Mouse (Mus musculus) lung, embryonic 16.5 days (tissue): ENCODE measurements around the gene Tle2. TPM values are rescaled to one million over a fixed set of nuclear protein-coding genes. Genes with fewer than 3 reads are reported as not detected.
A peak's percentile ranks its signal among the peaks of the same experiment; 100 is the strongest.

Experiments
- ATAC-seq: fragments of 200-750 bp; cut with Nextera tagmentation; 2 replicates; pipeline ENCODE4 v1.8.0; 2017; ENCODE audit warnings: low read depth, mild to moderate bottlenecking, moderate library complexity
- H3K27ac ChIP-seq: fragments of 300-500 bp; sonication (generic); 2 replicates; pipeline ENCODE4 v1.5.1; 2014; ENCODE audit warnings: mild to moderate bottlenecking, control low read depth, low read length
- H3K27me3 ChIP-seq: fragments of 300-500 bp; sonication (generic); 2 replicates; pipeline ENCODE4 v1.6.1; 2014; ENCODE audit warnings: low read depth, low read length, mixed read lengths; ENCODE audit not compliant: control insufficient read depth, insufficient read depth
- H3K36me3 ChIP-seq: fragments of 300-500 bp; sonication (generic); 2 replicates; pipeline ENCODE4 v1.6.1; 2014; ENCODE audit warnings: low read length; ENCODE audit not compliant: control insufficient read depth, insufficient read depth
- H3K4me1 ChIP-seq: fragments of 300-500 bp; sonication (generic); replicated peaks from 2 replicates; pipeline ENCODE4 v1.6.1; 2014; ENCODE audit warnings: low read length, mixed read lengths; ENCODE audit not compliant: control insufficient read depth, insufficient read depth
- H3K4me2 ChIP-seq: fragments of 300-500 bp; sonication (generic); 2 replicates; pipeline ENCODE4 v1.6.1; 2014; ENCODE audit warnings: low read depth, low read length, control low read depth
- H3K4me3 ChIP-seq: fragments of 300-500 bp; sonication (generic); 2 replicates; pipeline ENCODE4 v1.5.1; 2014; ENCODE audit warnings: mild to moderate bottlenecking, low read length, control low read depth
- H3K9ac ChIP-seq: fragments of 300-500 bp; sonication (generic); 2 replicates; pipeline ENCODE4 v1.6.1; 2014; ENCODE audit warnings: low read length, control low read depth
- H3K9me3 ChIP-seq: fragments of 300-500 bp; sonication (generic); 2 replicates; pipeline ENCODE4 v1.6.1; 2016; ENCODE audit warnings: low read length; ENCODE audit not compliant: control insufficient read depth
- WGBS: fragments of 180-500 bp; shearing (Covaris S2); extraction: QIAGEN DNeasy Blood & Tissue Kit; methylation state at CpG from one replicate; pipeline ENCODE4 v1.1.7; 2014; 5-methylcytosine and 5-hydroxymethylcytosine counted together
- polyA plus RNA-seq: library from polyadenylated mRNA; unstranded; fragments of >200 nt; fragmentation: Nextera tagmentation; extraction: Ambion mirVana; gene quantifications from 2 replicates; pipeline ENCODE4 v1.2.1, GENCODE M21; 2015

Gene Tle2
- polyA plus RNA-seq, 1 experiment from 2014 or later: 51.2 TPM

DNA sequence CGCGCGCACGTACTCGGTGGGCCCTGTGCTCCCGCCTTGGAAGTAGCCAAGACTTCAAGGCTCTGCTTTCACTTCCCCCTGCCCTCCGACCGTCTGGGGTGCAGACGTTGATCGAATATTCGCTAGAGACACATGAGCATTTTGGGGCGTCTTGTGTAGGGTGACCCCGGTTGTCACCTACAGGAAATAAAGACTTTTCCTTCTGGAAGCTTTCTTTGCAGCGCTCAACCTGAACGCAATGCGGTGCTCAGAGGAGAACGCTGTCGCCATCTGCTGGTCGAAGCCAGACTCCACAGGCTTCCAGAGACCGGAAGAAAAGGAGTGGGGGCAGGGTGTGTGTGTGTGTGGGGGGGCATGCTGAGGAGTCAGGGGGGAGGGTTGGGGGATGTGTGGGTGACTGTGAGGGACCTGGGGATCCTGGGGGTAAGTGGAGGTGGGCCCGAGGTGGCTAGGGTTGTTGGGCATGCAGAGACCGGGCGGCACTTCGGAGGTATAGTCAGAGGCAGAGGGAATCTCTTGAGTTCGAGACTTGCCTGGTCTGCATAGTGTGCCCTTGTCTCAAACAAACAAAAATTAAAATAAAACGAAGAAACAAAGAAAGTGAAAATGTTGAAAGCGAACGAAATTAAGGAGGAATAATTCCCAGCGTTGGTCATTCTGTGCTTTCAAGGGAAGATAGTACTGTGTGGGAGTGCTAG lies 30.8 kb downstream of the Tle2 start:
- H3K27ac ChIP-seq: peak overlapping the region; percentile 91
- 18% methylated on average over 29 of the region's 29 CpGs for WGBS
- peak; percentile 50 for ATAC-seq
- H3K9me3 ChIP-seq: no peaks in the 10 kb centered on the region
- H3K36me3 ChIP-seq: no peaks in the 10 kb centered on the region
- H3K9ac ChIP-seq: peak overlapping the region; percentile 66
- no peaks in the 10 kb centered on the region for H3K27me3 ChIP-seq
- H3K4me1 ChIP-seq: peaks cover 24% of the 10 kb centered on the region
- peak overlapping the region; percentile 67 for H3K4me2 ChIP-seq
- peak overlapping the region; percentile 53 for H3K4me3 ChIP-seq

DNA sequence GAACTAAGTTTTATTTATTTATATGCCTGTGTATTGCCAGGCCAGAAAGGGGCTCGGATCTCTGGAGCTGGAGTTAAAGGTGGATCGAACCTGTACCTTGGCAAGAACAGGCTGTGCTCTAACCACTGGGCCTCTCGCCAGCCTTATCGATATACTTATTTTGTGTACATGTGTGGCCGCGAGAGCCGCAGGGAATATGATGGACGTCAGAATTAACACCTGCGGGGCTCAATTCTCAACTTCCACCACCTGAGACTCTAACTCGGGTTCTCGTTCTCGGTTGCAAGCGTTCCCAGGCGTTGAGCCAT lies 31.3 kb downstream of the Tle2 start:
- peak overlapping the region; percentile 53 for H3K4me3 ChIP-seq
- no peaks in the 10 kb centered on the region for H3K36me3 ChIP-seq
- H3K4me2 ChIP-seq: peak overlapping the region; percentile 67
- peaks cover 21% of the 10 kb centered on the region for H3K4me1 ChIP-seq
- H3K27ac ChIP-seq: peak overlapping the region; percentile 91
- H3K27me3 ChIP-seq: no peaks in the 10 kb centered on the region
- 2% methylated on average over 14 of the region's 14 CpGs for WGBS
- ATAC-seq: 0 out of 2 replicates have a peak, but pooled peaks have one; percentile 3
- H3K9ac ChIP-seq: peak overlapping the region; percentile 66
- no peaks in the 10 kb centered on the region for H3K9me3 ChIP-seq

DNA sequence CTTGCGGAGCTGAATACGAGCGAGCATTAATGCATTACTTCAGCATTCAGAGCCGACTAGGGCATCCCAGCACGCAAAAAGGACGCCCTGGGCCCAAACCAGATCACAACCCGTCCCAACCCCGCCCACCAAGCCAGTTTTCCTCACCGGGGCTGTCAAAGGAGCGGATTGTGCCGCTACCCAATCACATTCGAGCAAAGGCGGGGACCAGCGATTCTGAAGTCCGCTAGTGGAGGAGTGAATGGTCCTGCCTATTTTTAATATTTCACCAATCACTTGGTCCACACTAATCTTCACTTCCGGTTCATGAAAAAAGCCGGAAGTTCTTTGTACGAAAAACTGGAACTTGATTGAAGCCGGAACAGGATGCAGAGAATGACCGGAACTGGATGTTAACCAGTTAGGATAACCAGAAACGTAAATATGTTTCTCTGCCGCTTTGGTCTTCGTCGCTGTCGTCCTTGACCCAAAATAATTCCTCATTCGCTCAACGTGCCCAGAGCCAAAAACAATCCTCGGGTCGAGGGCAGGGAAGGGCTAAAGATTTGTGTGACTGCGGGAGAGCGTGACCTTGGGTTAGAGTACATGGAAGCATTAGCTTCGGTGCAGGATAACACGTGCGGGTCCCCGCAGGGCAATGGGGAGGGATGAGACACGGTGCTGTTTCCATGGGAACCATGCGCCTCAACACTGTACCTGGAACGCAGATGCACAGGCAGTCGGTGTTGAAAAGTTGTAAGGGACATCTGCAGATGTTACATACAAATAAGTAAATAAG lies 31.8 kb downstream of the Tle2 start, which contains the start of gene BC025920:
Gene BC025920 (plus strand): TSS at position 297 of the 778 bp plus-strand sequence.
- Histone ChIP-seq H3K4me1 (peaks cover 19% of the 10 kb centered on the region), H3K27ac (peak within 1 kb of the TSS; percentile 91), H3K4me2 (peak within 1 kb of the TSS; percentile 69), H3K9ac (peak within 1 kb of the TSS; percentile 66), H3K9me3 (no peaks in the 10 kb centered on the region), H3K27me3 (no peaks in the 10 kb centered on the region), H3K4me3 (peak within 1 kb of the TSS; percentile 58), H3K36me3 (no peaks in the 10 kb centered on the region)
- ATAC-seq: peak; percentile 90
- WGBS: under 1% methylated on average over 39 of the region's 39 CpGs

DNA sequence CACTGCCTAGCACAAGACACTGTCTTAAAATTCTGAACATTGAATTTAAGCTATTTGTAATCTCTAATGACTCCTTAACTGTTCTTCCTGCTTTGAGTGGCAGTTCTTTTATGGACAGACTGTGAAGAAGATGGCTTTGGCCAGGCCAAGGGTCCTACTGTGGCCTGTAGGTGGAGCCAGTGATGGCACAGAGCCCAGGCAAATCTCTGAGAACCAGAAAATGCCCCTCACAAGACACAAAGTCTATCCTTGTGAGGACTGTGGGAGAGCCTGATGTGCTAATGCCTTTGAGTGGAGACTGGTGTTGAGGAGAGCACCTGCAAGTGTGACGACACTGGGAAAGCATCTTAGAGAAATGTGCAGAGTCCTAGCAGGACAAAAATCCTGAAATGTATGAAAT lies 33.9 kb downstream of the Tle2 start:
- Histone ChIP-seq H3K27me3 (no peaks in the 10 kb centered on the region), H3K27ac (no peak overlapping the region), H3K4me2 (no peak overlapping the region), H3K9me3 (no peaks in the 10 kb centered on the region), H3K4me1 (peaks cover 4% of the 10 kb centered on the region), H3K36me3 (no peaks in the 10 kb centered on the region), H3K9ac (no peak overlapping the region), H3K4me3 (no peak overlapping the region)
- no peak for ATAC-seq
- WGBS: 82% methylated on average over 1 of the region's 1 CpGs

DNA sequence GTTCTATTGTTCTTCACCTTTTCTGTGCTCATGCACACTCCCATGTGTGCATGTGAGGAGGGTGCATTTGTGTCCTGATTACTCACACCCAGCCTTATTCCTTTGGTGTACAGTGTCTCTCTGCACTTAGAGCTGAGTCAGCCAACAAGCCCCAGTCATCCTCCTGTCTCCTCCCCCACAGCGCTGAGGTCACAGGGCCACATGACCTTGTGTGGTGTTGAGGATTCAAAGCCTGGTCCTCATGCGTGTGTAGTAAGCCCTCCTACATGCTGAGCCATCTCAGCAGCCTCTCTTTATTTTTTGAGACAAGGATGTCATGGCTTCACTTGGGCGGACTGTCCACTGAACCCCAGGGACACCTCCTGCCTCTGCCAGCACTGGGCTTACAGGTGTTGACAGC lies 38.4 kb downstream of the Tle2 start:
- no peaks in the 10 kb centered on the region for H3K9me3 ChIP-seq
- H3K27ac ChIP-seq: no peak overlapping the region
- H3K36me3 ChIP-seq: no peaks in the 10 kb centered on the region
- 0 out of 2 replicates have a peak, but pooled peaks cover 2% of the 10 kb centered on the region for H3K4me1 ChIP-seq
- H3K27me3 ChIP-seq: no peaks in the 10 kb centered on the region
- H3K4me3 ChIP-seq: no peak overlapping the region
- H3K4me2 ChIP-seq: no peak overlapping the region
- WGBS: 63% methylated on average over 3 of the region's 3 CpGs
- no peak for ATAC-seq
- H3K9ac ChIP-seq: no peak overlapping the region

DNA sequence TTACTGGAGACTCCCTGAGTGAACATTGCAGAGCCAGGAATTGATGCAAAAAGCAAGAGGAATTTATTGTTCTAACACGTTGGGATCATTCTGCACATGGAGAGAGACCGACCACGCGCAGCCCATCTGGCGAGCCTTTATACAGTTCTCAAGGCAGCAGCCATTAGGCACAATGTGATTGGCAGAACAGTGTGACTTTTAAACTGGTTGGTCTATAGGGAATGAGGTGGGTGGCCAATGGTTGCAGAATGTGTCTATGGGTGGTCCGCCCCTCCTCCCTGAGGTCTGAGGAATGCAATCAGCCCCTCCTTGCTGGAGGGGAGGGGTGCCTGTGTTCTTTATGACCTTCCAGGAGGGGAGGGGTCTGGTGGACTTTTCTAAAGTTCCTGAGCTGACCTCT lies 41.1 kb downstream of the Tle2 start:
- no peak overlapping the region for H3K4me3 ChIP-seq
- peak; percentile 39 for ATAC-seq
- H3K9me3 ChIP-seq: peaks cover 3% of the 10 kb centered on the region; the same call in 1 of the 2 replicates
- no peak overlapping the region for H3K4me2 ChIP-seq
- H3K27me3 ChIP-seq: no peaks in the 10 kb centered on the region
- H3K36me3 ChIP-seq: no peaks in the 10 kb centered on the region
- H3K9ac ChIP-seq: no peak overlapping the region
- 0 out of 2 replicates have a peak, but pooled peaks cover 2% of the 10 kb centered on the region for H3K4me1 ChIP-seq
- no peak overlapping the region for H3K27ac ChIP-seq
- WGBS: 39% methylated on average over 6 of the region's 6 CpGs

DNA sequence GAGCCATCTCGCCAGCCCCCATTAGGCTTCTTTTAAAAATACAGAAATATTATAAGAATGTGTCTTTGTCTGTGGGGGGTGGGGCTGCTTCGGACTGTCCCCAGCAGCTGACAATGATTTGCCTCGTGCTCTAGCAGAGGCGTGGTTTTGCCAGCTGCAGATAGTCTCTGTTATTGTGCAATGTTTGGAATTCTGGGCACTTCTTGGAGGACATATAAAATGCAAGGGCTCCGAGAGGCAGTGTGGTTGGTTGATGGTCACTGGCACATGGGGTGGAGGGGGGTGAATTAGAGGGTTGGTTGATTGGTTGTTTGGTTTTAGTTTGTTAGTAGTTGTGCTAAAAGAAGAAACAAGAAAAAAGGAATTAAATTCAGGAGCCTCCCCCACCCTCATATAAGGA lies 45.6 kb downstream of the Tle2 start:
- 0 out of 2 replicates have a peak, but pooled peaks cover 2% of the 10 kb centered on the region for H3K4me1 ChIP-seq
- 64% methylated on average over 5 of the region's 5 CpGs for WGBS
- peaks cover 3% of the 10 kb centered on the region; the same call in 1 of the 2 replicates for H3K9me3 ChIP-seq
- H3K27ac ChIP-seq: no peak overlapping the region
- H3K4me2 ChIP-seq: no peak overlapping the region
- ATAC-seq: no peak
- no peak overlapping the region for H3K9ac ChIP-seq
- H3K36me3 ChIP-seq: peaks cover 26% of the 10 kb centered on the region
- no peaks in the 10 kb centered on the region for H3K27me3 ChIP-seq
- H3K4me3 ChIP-seq: no peak overlapping the region

DNA sequence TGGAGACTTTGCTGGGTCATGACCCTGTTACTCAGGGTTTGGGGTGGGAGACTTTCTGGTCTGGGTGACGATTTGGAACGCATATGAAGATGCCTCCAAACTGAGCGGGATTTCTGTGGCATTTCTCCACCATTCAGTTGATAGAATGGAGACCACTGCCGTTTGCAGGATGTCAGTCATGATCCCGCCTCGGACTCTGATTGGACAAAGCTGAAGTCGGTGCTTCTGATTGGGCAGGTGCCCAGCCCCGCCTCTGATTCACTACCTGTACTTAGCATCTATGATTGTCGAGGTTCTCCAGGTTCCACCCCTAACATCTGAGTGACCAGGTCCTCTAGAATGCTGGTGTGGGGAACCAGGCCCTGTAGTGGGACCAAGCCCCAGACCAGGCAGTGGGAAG lies 46.4 kb downstream of the Tle2 start:
- no peak overlapping the region for H3K27ac ChIP-seq
- 50% methylated on average over 9 of the region's 9 CpGs for WGBS
- H3K4me2 ChIP-seq: no peak overlapping the region
- H3K9me3 ChIP-seq: peaks cover 3% of the 10 kb centered on the region; the same call in 1 of the 2 replicates
- ATAC-seq: no peak
- no peak overlapping the region for H3K4me3 ChIP-seq
- H3K4me1 ChIP-seq: no peaks in the 10 kb centered on the region
- H3K27me3 ChIP-seq: no peaks in the 10 kb centered on the region
- peaks cover 29% of the 10 kb centered on the region for H3K36me3 ChIP-seq
- no peak overlapping the region for H3K9ac ChIP-seq

DNA sequence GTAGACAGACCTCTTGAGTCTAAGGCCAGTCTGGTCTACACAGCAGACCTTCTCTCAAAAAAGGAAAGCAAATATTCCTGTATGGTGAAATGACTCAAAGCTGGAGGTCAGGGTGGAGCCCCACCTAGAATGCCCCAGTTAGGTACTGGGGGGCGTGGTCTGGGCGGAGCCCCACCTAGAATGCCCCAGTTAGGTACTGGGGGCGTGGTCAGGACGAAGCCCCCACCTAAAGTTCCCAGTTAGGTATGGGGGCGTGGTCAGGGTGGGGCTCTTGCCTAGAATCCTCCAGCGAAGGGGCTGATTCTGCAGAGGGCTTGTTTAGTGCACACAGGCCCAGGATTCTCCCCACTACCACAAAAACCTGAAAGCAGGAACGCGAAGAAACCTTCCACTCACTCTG lies 49.1 kb downstream of the Tle2 start:
- WGBS: 50% methylated on average over 8 of the region's 8 CpGs
- H3K36me3 ChIP-seq: peaks cover 29% of the 10 kb centered on the region
- no peak overlapping the region for H3K4me2 ChIP-seq
- ATAC-seq: no peak
- H3K27me3 ChIP-seq: no peaks in the 10 kb centered on the region
- no peak overlapping the region for H3K9ac ChIP-seq
- no peak overlapping the region for H3K4me3 ChIP-seq
- H3K27ac ChIP-seq: no peak overlapping the region
- peaks cover 3% of the 10 kb centered on the region; the same call in 1 of the 2 replicates for H3K9me3 ChIP-seq
- H3K4me1 ChIP-seq: peaks cover 14% of the 10 kb centered on the region
